Mouse (Mus musculus): ENCODE measurements around the gene Ccdc120. TPM values are rescaled to one million over a fixed set of nuclear protein-coding genes. Genes with fewer than 3 reads are reported as not detected.
A peak's percentile ranks its signal among the peaks of the same experiment; 100 is the strongest.

Ccdc120 gene
- polyA plus RNA-seq (2015; fragmentation: Nextera tagmentation; extraction: Ambion mirVana) = 30.4 and 33.8 TPM in 2 replicates

- peaks cover 9% of the 10 kb centered on the region; the same call in 1 of the 2 replicates for H3K4me1 ChIP-seq
- no peaks in the 10 kb centered on the region for H3K27me3 ChIP-seq
- H3K27ac ChIP-seq = no peak within 1 kb of the TSS
- peak; percentile 91 for ATAC-seq
- no peaks in the 10 kb centered on the region for H3K9me3 ChIP-seq (replicated peaks)
- peak within 1 kb of the TSS; percentile 62 for H3K4me2 ChIP-seq
- WGBS = 16% methylated on average over 36 of the region's 56 CpGs
- H3K9ac ChIP-seq = peak within 1 kb of the TSS; percentile 79
- H3K36me3 ChIP-seq (ENCODE audit: poor library complexity, severe bottlenecking) = no peaks in the 10 kb centered on the region
- H3K4me3 ChIP-seq = peak within 1 kb of the TSS; percentile 60
Observed at GRCm38 (mm10) chrX:7750432-7751116, at the start of gene Ccdc120. Gene Ccdc120, minus strand, starts transcription at chrX:7750905.

DNA sequence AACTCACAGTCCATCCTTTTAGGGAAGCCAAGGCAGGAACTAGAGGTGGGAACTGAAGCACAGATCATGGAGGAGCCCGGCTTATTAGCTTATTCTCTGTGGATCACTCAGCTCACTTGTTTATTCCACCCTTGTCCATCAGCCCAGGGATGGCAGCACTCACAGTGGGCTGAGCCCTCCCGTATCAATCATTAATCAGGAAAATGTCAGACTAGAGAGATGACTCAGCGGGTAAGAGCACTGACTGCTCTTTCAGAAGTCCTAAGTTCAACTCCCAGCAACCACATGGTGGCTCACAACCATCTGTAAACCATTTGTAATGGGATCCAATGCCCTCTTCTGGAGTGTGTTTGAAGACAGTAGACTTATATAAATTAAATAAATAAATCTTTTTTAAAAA, 46.6 kb upstream of the Ccdc120 start:
- ATAC-seq = no peak
- no peak overlapping the region for H3K27ac ChIP-seq
- H3K36me3 ChIP-seq (ENCODE audit: poor library complexity, severe bottlenecking) = peaks cover 22% of the 10 kb centered on the region
- no peak overlapping the region for H3K4me3 ChIP-seq
- H3K27me3 ChIP-seq = no peaks in the 10 kb centered on the region
- WGBS = 83% methylated on average over 3 of the region's 3 CpGs
- no peaks in the 10 kb centered on the region; the same call in 1 of the 2 replicates for H3K9me3 ChIP-seq (replicated peaks)
- no peak overlapping the region for H3K9ac ChIP-seq
- H3K4me1 ChIP-seq = no peaks in the 10 kb centered on the region
- H3K4me2 ChIP-seq = no peak overlapping the region

DNA sequence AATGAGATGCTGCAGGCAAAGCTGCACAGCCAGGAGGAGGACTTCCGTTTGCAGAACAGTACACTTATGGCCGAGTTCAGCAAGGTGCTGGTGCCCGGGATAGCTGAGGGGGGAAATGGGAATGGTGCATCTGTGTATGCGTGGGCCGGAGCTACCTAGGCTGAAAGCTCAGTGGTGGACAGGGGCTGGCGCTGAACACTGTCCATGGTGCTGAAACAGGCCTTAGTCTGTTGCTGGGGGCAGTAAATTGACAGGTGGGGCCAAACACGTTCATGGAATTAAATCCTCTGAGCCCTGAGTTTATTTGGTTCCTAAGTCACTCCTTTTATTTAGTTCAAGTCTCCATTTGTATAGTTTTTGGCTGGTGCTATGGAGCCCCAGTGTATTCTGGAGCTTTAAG, 44.3 kb upstream of the Ccdc120 start:
- WGBS = 43% methylated on average over 7 of the region's 7 CpGs
- no peak overlapping the region for H3K9ac ChIP-seq
- H3K4me2 ChIP-seq = no peak overlapping the region
- H3K27ac ChIP-seq = no peak overlapping the region
- no peaks in the 10 kb centered on the region for H3K27me3 ChIP-seq
- no peak for ATAC-seq
- H3K36me3 ChIP-seq (ENCODE audit: poor library complexity, severe bottlenecking) = peaks cover 10% of the 10 kb centered on the region
- no peaks in the 10 kb centered on the region; the same call in 1 of the 2 replicates for H3K9me3 ChIP-seq (replicated peaks)
- H3K4me3 ChIP-seq = no peak overlapping the region
- H3K4me1 ChIP-seq = peaks cover 14% of the 10 kb centered on the region; the same call in 1 of the 2 replicates

GRCm38 (mm10) chrX:7793361-7793760, 42.7 kb upstream of the Ccdc120 start:
- no peak overlapping the region for H3K4me2 ChIP-seq
- H3K4me3 ChIP-seq = no peak overlapping the region
- 44% methylated on average over 3 of the region's 3 CpGs for WGBS
- no peak overlapping the region for H3K9ac ChIP-seq
- H3K36me3 ChIP-seq (ENCODE audit: poor library complexity, severe bottlenecking) = no peaks in the 10 kb centered on the region
- ATAC-seq = no peak
- H3K27ac ChIP-seq = no peak overlapping the region
- H3K9me3 ChIP-seq (replicated peaks) = no peaks in the 10 kb centered on the region; the same call in 1 of the 2 replicates
- H3K27me3 ChIP-seq = no peaks in the 10 kb centered on the region
- H3K4me1 ChIP-seq = peaks cover 14% of the 10 kb centered on the region; the same call in 1 of the 2 replicates

DNA sequence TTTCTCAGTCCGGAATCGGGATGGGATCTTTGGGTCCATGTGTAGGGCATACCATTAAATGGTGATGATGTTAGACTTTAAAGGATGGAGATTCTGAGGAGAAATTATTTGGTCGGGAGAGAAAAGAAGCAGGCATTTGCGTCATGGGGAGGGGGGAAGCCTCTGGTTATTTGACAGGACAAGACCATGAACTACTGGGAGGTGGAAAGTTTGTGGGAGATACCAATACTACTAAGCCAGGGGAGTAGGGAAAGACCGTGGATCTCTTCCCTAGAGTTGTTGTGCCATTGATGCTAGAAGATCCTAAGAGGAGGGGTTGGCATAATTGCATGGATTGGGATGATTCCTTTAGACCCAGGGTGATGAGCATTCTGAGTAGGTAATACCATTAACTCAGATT, 39.6 kb upstream of the Ccdc120 start:
- H3K4me1 ChIP-seq = peaks cover 14% of the 10 kb centered on the region; the same call in 1 of the 2 replicates
- no peaks in the 10 kb centered on the region for H3K36me3 ChIP-seq (ENCODE audit: poor library complexity, severe bottlenecking)
- peak overlapping the region; percentile 67 for H3K9ac ChIP-seq
- WGBS = 16% methylated on average over 5 of the region's 5 CpGs
- H3K27ac ChIP-seq = no peak overlapping the region
- H3K27me3 ChIP-seq = no peaks in the 10 kb centered on the region
- no peaks in the 10 kb centered on the region; the same call in 1 of the 2 replicates for H3K9me3 ChIP-seq (replicated peaks)
- no peak for ATAC-seq
- peak overlapping the region; percentile 53 for H3K4me3 ChIP-seq
- H3K4me2 ChIP-seq = peak overlapping the region; percentile 67

DNA sequence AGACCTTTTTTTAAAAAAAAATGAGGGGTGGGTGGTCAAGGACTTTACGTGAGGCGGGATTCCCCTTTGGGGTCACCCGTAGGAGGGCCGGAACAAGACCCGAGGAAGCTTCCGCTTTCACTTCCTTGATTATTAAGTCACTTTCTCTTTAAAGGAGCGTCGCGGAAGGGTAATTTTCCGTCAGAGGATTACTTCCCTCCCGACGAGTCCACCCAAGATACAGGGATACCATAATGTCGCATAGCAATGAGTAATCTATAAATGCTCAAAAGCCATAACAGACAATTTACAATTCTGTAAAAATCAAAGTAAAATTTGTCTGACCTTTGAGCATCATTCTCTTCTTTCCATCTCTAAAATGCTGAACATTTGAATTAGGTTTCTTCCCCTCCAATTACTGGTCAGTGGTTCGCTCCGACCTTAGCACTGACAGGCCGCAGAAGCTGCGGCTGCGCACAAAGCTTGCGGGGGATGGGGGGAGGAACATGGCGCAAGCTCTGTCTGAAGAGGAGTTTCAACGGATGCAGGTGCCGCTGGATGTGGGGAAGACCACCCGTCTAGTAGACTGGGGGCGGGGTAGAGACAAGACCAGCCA, 38.9 kb upstream of the Ccdc120 start, which contains the start of gene Gripap1:
Gene Gripap1, plus strand, starts transcription at position 224 of the 595 bp plus-strand sequence.
- no peak within 1 kb of the TSS; the same call in 1 of the 2 replicates for H3K27ac ChIP-seq

GRCm38 (mm10) chrX:7782603-7783092, 31.9 kb upstream of the Ccdc120 start:
- WGBS = 81% methylated on average over 4 of the region's 4 CpGs
- Histone ChIP-seq H3K27me3 (no peaks in the 10 kb centered on the region), H3K4me2 (no peak overlapping the region), H3K27ac (no peak overlapping the region), H3K4me1 (no peaks in the 10 kb centered on the region), H3K9me3 (replicated peaks) (no peaks in the 10 kb centered on the region), H3K36me3 (ENCODE audit: poor library complexity, severe bottlenecking) (no peaks in the 10 kb centered on the region), H3K9ac (no peak overlapping the region), H3K4me3 (no peak overlapping the region)
- ATAC-seq = no peak

More for the DNA sequence above, 38.9 kb upstream of the Ccdc120 start, which contains the start of gene Gripap1:
- H3K27me3 ChIP-seq = no peaks in the 10 kb centered on the region
- H3K36me3 ChIP-seq (ENCODE audit: poor library complexity, severe bottlenecking) = no peaks in the 10 kb centered on the region
- 22% methylated on average over 24 of the region's 24 CpGs for WGBS
- H3K4me1 ChIP-seq = peaks cover 14% of the 10 kb centered on the region; the same call in 1 of the 2 replicates
- H3K4me3 ChIP-seq = peak within 1 kb of the TSS; percentile 53
- ATAC-seq = peak; percentile 95
- peak within 1 kb of the TSS; percentile 67 for H3K4me2 ChIP-seq
- peak within 1 kb of the TSS; percentile 67 for H3K9ac ChIP-seq
- H3K9me3 ChIP-seq (replicated peaks) = no peaks in the 10 kb centered on the region; the same call in 1 of the 2 replicates

DNA sequence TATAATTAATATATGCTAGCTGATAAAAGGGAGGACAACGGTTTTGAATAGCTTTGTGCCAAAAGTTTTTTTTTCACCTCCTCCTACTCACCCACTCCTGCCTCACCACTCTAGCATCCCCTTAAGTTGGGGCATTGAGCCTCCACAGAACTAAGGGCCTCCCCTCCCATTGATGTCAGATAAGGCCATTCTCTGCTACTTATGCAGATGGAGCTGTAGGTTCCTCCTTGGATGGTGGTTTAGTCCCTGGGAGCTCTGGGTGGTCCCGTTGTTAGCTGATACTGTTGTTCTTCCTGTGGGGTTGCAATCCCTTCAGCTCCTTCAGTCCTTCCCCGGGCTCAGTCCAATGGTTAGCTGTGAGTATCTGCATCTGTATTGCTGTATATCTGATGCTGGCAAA, 28.6 kb upstream of the Ccdc120 start:
- 14% methylated on average over 3 of the region's 3 CpGs for WGBS
- H3K4me1 ChIP-seq = no peaks in the 10 kb centered on the region

GRCm38 (mm10) chrX:7778450-7779244, 27.9 kb upstream of the Ccdc120 start:
- Histone ChIP-seq H3K4me2 (no peak overlapping the region), H3K9me3 (replicated peaks) (no peaks in the 10 kb centered on the region), H3K27me3 (no peaks in the 10 kb centered on the region), H3K27ac (no peak overlapping the region), H3K4me3 (no peak overlapping the region), H3K36me3 (ENCODE audit: poor library complexity, severe bottlenecking) (peaks cover 8% of the 10 kb centered on the region; the same call in 1 of the 2 replicates), H3K4me1 (no peaks in the 10 kb centered on the region), H3K9ac (no peak overlapping the region)
- no peak for ATAC-seq
- WGBS = 84% methylated on average over 7 of the region's 7 CpGs

More for the DNA sequence above, 28.6 kb upstream of the Ccdc120 start:
- no peaks in the 10 kb centered on the region for H3K27me3 ChIP-seq
- no peak overlapping the region for H3K4me2 ChIP-seq
- no peaks in the 10 kb centered on the region for H3K9me3 ChIP-seq (replicated peaks)
- H3K9ac ChIP-seq = no peak overlapping the region
- H3K27ac ChIP-seq = no peak overlapping the region
- H3K36me3 ChIP-seq (ENCODE audit: poor library complexity, severe bottlenecking) = peaks cover 2% of the 10 kb centered on the region; the same call in 1 of the 2 replicates
- no peak for ATAC-seq
- H3K4me3 ChIP-seq = no peak overlapping the region

DNA sequence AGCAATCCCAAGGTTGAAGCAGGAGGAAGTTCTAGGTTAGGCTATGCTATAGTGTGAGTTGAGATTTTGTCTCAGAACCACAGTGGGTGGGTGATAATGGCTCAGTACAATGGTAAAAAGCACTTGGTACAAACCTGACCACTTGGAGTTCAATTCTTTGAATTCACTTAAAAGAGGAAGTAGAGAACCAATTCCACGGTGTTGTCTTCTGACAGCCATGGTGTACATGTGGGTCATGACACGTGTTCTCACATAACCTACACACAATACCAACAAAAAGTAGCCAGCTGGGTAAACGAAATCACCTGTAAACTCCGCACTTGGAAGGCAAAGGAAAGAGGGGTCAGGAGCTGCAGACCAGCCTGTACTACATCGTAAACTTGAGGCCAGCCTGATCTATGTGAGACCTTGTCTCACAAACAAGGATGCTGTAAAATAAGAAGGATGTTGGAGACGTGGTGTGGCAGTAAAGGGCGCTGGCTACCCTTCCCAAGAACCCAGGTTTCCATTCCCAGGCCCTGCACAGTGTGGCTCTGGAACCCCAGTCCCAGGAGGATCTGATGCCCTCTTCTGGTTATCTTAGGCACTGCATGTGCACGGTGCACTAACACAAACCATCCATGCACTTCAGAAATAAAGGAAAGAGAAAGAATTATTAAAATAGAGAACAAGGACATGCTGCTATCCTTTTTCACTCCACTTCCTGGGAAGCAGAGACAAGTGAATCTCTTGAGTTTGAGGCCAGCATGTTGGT, 25.8 kb upstream of the Ccdc120 start:
- no peaks in the 10 kb centered on the region for H3K4me1 ChIP-seq
- H3K9ac ChIP-seq = no peak overlapping the region
- H3K4me2 ChIP-seq = no peak overlapping the region
- peaks cover 16% of the 10 kb centered on the region; the same call in 1 of the 2 replicates for H3K36me3 ChIP-seq (ENCODE audit: poor library complexity, severe bottlenecking)
- H3K27me3 ChIP-seq = no peaks in the 10 kb centered on the region
- H3K9me3 ChIP-seq (replicated peaks) = no peaks in the 10 kb centered on the region
- H3K4me3 ChIP-seq = no peak overlapping the region
- 48% methylated on average over 8 of the region's 8 CpGs for WGBS
- ATAC-seq = peak; percentile 59
- no peak overlapping the region for H3K27ac ChIP-seq
